Mouse (Mus musculus) gastrocnemius, adult 18-20 months (tissue): ENCODE data around the gene Syt6. TPM values are rescaled to one million over a fixed set of nuclear protein-coding genes. Genes with fewer than 3 reads are reported as not detected.
A peak's percentile ranks its signal among the peaks of the same experiment; 100 is the strongest.

Experiments
- DNase-seq: peaks from one replicate; pipeline ENCODE4 v3.0.0; 2021; ENCODE audit warnings: low spot score
- total RNA-seq, 2 experiments: library from RNA; stranded (reverse); gene quantifications; 2 replicates each; pipeline ENCODE4 v1.2.3; 2021

Syt6 gene
- total RNA-seq, 2 experiments from 2014 or later, result not detected

- DNase-seq, result no peak
Observed at GRCm38 (mm10) chr3:103597586-103597985, 22.6 kb downstream of the Syt6 start.

GRCm38 (mm10) chr3:103601011-103601410 lies 26.0 kb downstream of the Syt6 start:
- DNase-seq, result no peak

GRCm38 (mm10) chr3:103601561-103601960 lies 26.5 kb downstream of the Syt6 start:
- no peak for DNase-seq

GRCm38 (mm10) chr3:103606045-103606597 lies 31.1 kb downstream of the Syt6 start:
- DNase-seq, result no peak

- DNase-seq, result no peak
Observed at GRCm38 (mm10) chr3:103606660-103607595, 31.9 kb downstream of the Syt6 start.

GRCm38 (mm10) chr3:103610231-103610630 lies 35.2 kb downstream of the Syt6 start:
- DNase-seq, result no peak

- DNase-seq, result peak; percentile 43
Observed at GRCm38 (mm10) chr3:103612636-103613355, 37.8 kb downstream of the Syt6 start.

- no peak for DNase-seq
Observed at GRCm38 (mm10) chr3:103615621-103616020, 40.6 kb downstream of the Syt6 start.

- DNase-seq, result no peak
Observed at GRCm38 (mm10) chr3:103616981-103617380, 42.0 kb downstream of the Syt6 start.

- DNase-seq, result no peak
Observed at GRCm38 (mm10) chr3:103620101-103620500, 45.1 kb downstream of the Syt6 start.

- no peak for DNase-seq
Observed at GRCm38 (mm10) chr3:103623893-103624470, 49.0 kb downstream of the Syt6 start.

GRCm38 (mm10) chr3:103624591-103625051 lies 49.6 kb downstream of the Syt6 start:
- DNase-seq, result no peak

- DNase-seq, result no peak
Observed at GRCm38 (mm10) chr3:103625169-103625568, 50.1 kb downstream of the Syt6 start.

GRCm38 (mm10) chr3:103626481-103626880 lies 51.5 kb downstream of the Syt6 start:
- no peak for DNase-seq

- peak; percentile 28 for DNase-seq
Observed at GRCm38 (mm10) chr3:103627661-103628060, 52.6 kb downstream of the Syt6 start.

GRCm38 (mm10) chr3:103633124-103633523 lies 58.1 kb downstream of the Syt6 start:
- no peak for DNase-seq

GRCm38 (mm10) chr3:103633831-103634230 lies 58.8 kb downstream of the Syt6 start:
- DNase-seq, result no peak

- no peak for DNase-seq
Observed at GRCm38 (mm10) chr3:103634256-103634655, 59.2 kb downstream of the Syt6 start.

- no peak for DNase-seq
Observed at GRCm38 (mm10) chr3:103637641-103638040, 62.6 kb downstream of the Syt6 start.

- no peak for DNase-seq
Observed at GRCm38 (mm10) chr3:103640226-103640803, 65.3 kb downstream of the Syt6 start.

GRCm38 (mm10) chr3:103641301-103641700 lies 66.3 kb downstream of the Syt6 start:
- no peak for DNase-seq
